Mouse (Mus musculus) cerebellum, adult 2 months (tissue): ENCODE data around the gene Lipe.

ENCODE experiments used
- CTCF ChIP-seq: fragments of 200-500 bp; IDR thresholded peaks from 2 replicates; pipeline ENCODE4 v1.5.1; 2011; ENCODE audit warnings: low read depth, mild to moderate bottlenecking, control low read depth, low read length, moderate library complexity, borderline replicate concordance; ENCODE audit not compliant: insufficient read depth
- POLR2A ChIP-seq: fragments of 200-500 bp; IDR thresholded peaks from 2 replicates; pipeline ENCODE4 v1.6.1; 2011; ENCODE audit warnings: low read length, control low read depth, borderline replicate concordance; ENCODE audit not compliant: insufficient read depth

- TF ChIP-seq CTCF (no peak), POLR2A (no peak)
Observed at GRCm38 (mm10) chr7:25365937-25366625, 32.4 kb downstream of the Lipe start.
